Mouse (Mus musculus) urinary bladder, postnatal 10 days (tissue): Measurements from ENCODE around the gene Thada.
"Not testable (repeated sequence)": the region's sequence is repeated elsewhere in the genome, so short reads cannot be mapped to it uniquely, and the experiment has no call there.

Experiments used
- DNase-seq: peaks from one replicate; pipeline ENCODE4 v3.0.0; 2022; ENCODE audit warnings: low spot score

Thada gene

DNA sequence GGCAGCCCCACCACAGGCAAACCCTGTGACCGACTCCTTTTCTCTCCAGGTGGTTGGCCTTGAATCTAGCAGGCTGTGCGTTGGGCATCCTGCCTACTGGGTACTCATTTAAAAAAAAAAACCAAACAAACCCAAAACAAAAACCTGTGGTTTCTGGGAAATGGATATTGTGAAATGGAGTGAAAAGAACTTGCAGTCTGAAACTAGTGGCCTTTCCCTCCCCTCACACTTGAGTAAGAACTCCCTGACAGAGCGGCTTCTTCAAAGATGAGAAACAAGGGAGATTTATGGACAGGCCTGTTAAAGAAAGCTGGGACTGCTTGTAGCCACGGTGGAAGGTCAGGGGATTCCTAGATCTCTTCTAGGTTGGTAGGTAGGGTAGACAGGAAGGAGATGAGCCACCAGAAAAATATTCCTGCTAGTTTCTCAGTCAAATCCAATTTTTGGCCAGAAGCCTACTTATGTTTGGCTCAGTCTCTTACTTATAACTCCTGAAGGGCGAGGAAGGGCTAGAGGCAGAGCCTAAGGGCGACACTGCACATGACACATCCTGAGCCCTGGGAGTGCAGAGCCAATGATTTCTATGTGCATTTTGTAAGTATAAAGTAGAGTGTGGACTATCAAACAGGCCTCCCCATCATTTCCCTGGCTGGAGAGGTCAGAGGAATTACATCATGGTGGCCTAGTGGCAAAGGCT lies 250.6 kb downstream of the Thada start:
- no peak for DNase-seq

DNA sequence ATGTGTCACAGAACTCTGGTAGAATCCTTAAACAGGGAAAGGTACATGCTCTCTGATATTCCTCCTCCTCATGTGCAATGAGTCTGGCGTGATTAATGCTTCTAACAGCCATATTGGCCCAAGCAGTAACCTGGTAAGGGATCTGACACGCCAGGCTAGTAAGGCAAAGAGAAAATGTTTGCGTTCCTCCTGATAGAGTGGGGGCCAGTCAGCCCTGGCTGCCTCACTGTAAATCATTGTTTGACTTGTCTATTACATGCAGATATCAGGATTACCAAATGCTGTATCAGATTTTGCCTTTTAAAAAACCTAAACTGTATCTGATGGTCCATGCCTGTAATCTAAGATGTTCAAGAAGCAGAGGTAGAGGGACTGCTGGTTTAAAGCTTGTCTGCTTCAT lies 252.5 kb downstream of the Thada start:
- DNase-seq, result no peak

DNA sequence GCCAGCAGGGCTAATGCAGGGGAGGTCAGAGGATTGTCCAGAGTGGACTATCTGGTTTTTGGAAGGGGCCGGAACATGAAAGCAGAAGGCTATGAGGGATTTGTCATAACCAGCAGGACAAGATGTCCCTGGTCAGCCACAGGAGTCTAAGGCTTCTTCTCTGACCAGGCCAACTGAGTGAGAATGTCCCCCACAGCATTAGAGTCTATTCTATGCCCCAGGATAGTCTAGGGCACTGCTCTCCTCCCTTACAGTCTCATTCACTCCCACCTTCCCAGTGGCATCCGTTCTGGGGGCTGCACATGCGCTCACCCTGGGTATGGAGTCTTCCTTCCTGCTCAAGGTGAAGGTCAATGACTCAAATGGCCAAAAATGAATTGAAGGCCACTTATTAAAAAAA lies 258.4 kb downstream of the Thada start:
- no peak for DNase-seq

DNA sequence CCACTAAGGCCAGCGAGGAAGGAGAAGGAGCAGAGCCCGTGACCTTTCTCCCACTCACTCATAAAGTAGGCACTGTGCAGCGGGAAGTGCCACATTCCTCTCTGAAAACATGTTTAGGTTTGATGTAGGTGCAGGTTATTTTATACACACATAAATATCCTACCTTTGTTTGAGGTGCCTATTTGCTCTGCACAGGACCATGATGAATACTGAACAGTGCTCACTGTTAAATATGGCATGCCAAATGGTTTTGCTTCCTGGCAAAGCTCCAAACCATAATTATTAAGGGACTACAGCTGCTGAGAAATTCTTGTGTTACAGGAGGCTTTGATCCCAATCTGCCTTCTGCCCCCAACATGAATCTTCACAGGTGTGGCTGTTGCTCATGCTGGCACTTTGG lies 259.8 kb downstream of the Thada start:
- no peak for DNase-seq

DNA sequence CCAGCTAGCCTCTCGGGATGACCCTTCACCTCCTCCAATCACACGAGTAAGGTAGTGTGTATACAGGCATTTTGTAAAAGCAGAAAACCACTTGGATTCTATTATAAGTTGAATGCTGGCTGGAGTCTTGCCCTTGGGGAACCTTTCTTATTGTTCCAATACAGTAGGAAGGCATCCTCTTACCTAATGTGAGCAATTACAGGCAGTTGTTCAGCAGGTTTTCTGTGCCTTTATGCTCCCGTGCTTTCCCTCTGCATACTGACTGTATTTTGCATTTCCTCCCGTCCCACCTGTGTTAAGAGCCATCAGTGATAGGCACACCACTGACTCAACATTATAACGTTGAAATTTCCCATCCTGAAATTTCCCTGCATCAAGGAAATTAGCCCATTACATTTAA lies 261.0 kb downstream of the Thada start:
- DNase-seq, result no peak

DNA sequence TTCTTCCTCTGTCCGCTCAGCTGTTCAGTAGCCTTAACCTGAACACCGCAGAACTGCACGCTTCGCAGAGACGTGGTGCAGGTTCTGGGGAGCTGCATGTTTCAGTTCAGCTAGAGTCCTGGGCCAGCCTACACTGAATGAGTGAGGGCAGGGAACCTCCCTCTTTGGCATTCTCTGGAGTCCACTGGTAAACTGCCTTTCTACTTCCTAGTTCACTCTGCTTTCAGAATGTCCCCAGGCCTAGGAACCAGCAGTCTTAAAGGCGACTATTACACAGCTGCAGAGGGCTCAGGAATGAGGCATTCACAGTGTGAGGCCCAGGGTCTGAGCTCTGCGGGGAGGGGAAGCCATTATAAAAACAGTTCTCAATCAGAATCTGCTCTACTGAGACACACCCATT lies 262.7 kb downstream of the Thada start:
- no peak for DNase-seq

DNA sequence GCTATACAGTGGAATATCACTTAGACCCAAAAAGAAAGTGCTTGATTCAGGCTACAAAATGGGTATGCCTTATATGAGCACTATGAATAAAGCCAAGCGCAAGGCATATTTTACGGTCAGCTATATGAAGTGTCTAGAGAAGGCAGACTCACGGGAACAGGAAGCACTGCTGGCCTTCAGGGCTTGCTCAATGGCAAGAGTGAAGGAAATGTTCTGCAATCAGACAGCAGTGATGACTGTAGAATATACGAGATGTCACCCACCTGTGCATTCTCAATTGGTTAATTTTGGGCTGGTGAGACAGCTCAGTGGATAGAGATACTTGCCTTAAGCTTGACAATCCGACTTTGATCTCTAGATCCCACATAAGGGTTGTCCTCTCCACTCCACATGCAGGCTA lies 264.8 kb downstream of the Thada start:
- DNase-seq, result no peak

DNA sequence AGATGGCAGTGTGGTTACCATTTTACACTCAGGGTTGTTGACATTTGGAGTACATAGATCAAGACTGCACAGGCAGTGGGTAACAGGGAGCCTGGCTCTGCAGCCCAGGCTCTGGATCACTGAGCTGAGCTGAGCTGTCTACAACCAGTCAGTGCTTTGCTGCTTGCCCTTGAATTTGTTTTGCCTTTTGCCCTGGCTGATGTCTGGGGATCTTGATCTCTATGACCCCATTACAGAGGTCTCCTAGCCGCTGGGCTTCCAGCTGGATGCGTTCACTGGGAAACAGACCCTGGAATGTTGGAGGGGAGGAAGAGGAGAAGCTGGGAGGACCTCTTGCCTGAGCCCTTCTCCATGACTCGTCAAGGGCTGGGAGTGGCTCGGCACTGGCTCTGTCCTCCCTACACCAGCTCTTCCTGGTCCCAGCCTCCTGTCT lies 268.1 kb downstream of the Thada start:
- DNase-seq, result no peak

DNA sequence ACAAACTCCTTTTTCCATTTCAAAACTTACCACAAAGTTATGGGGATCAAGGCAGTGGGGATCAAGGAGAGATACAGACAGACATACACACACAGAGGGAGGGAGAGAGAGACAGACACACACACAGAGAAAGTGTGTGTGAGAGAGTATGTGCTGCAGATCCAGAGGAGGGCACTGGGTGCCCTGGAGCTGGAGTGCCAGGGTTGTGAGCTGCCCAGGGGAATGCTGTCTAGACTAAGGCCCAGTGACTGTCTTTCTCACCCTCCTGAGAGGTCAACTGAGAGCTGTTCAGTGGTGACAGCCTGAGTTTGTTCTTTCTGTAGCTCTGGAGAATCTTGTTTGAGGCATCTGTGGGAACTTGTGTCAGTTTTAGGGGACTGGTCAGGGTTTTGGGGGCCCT lies 269.7 kb downstream of the Thada start:
- no peak for DNase-seq

DNA sequence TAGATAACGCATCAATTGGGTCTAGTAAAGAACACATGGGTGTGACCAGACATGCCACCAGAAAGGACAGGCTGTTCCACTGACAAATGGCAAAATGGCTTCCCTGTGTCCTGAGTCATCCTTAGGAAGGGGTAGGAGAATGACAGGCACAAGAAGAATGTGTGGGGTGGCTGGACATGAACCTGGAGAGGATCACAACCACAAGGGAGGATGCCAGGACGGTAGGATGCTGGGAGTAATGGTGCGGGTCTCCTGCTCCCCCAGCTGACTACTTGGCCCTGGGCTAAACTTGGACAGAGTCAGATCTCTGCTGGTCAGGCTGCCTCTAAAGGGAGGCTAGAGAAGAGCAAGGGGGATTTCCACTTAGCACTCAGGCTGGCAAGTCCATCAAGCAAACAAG lies 270.2 kb downstream of the Thada start:
- no peak for DNase-seq

DNA sequence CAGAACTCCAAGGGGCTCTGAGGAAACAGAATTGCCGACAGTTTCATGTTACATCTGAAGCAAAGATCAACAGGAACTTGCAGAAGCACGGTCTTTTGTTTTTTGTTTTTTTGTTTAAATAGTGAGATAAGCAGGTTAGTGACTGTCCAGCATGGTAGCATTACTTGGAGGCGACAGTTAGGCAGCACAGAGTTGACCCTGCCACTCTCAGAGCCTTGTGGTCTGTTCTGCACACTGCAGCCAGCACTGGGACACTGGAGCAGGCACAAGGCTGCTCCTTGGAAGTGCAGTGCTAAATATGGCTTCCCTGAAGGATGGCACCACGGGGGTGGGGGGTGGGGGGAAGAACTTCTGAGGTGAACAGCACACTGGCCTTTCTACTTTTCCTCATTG lies 271.0 kb downstream of the Thada start:
- DNase-seq, result no peak

DNA sequence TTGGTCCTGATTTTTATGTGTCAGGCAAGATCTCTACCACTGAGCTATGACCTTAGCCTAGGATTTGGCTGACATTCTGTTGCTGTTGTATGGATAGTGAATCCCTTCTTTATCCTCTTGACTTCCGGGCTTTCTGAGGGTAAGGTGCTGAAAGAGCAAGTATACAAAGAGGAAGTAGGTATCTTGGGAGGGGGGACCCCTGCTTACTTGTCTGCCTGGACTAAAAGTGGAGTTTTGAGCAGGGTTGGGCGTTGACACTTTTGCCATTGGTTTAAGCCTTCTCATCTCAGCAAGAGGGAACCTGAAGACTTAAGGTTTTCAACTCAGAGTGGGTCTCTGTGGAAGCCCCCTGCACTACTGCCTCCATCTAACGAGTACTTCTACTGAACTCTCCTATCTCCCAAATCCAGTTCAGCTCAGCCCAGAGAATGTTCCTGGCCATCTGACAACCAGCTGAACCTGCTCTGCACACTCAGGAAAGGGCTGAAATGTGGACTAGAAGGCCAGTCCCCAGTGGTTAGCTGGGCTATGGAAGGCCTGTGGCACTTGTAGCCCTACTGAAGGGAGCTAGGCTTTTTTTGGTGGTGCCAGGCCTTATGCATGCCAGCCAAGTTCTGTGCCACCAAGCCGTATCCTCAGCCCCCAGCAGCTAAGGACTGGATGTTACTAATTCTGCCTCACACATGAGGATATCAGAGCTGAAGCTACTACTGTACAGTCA lies 271.6 kb downstream of the Thada start:
- no peak for DNase-seq

DNA sequence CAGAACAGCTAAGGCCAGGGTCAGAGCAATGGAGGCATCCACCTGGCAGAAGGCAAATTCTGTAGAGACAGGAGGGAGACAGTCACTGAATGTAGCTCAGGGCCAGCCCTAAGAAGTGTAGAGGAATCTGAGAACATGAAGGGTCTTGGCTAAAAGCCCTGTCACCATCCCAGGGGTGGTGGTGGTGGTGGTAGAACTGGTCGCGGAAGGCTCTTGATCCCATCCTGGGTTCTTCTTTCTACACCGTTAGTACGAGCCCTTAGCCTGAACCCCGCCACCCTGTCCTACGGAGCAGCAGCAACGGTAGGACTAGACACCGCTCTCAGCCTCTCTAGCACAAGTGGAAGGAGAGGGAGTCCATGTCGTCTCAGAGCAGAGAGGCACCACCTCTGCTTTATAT lies 272.6 kb downstream of the Thada start:
- DNase-seq, result no peak

DNA sequence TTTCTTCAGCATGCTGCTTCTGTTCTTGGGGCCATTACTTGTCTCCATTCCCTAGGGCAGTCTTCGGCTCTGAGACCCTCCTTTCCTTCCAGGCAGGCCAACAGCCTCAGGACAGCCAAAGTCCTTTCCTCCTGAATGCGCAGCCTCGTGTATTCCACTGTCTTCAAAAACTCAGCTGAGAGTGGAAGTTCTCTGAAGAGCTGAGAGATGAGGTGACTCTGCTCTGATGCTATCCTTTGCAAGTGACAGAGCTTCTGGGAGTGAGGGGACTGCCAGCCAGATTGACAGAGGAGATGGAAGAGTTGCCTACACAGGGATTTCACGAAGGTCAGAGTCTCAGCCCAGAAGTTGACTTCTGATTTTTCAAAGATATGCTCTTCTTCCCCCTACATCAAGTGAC lies 274.1 kb downstream of the Thada start:
- no peak for DNase-seq

DNA sequence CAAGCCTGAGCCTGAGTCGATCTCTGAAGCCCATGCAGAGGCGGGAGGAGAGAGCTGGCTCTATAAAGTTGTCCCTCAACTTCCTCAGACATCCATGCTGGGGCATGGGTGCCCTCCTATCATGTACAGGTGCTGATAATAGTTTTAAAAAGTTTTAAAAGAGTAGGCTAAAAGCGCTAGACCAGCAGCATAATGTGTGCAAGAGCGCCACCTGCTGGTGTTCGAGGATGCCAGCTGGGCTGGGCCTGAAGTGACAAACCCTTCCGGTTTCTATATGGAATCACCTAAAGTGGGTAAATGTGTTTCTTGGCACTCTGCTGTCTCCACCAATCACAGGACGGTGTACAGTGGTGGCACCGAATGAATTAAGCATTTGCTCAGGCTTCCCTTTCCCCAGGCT lies 275.1 kb downstream of the Thada start:
- peak; percentile 70 for DNase-seq

DNA sequence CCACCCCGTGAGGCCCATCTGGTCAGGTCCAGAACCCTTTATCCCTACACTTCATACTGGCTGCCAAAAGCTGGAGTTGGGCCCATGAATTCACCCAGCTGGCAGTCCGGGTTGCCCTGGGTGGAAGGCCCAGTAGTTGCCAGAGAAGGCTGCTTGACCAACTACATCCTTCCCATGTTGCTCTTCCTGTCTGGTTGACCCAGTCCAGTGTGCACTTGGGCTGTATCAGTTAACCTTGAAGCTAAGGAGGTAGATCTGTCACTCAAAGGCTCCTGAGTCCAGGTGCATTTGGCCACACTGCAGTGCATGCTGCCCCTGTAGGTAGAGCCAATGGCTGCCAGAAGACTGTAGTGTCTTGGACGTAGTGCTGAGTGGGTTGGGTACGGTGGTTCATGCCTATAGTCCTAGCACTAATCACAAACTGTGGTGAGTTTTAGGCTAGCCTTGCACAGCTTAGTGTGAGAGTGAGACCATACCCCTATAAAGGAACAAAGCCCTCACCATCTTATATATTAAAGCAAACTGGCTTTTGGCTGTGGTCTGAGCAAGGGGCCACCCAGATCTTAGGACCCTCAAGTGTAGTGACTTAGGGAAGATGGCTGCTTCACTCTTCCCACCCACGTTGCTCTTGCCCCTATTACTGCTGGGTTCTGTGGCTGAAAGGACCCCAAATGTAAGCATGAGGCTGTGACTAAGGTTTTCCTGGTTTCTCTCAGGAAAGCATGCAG lies 276.7 kb downstream of the Thada start:
- DNase-seq, result no peak

DNA sequence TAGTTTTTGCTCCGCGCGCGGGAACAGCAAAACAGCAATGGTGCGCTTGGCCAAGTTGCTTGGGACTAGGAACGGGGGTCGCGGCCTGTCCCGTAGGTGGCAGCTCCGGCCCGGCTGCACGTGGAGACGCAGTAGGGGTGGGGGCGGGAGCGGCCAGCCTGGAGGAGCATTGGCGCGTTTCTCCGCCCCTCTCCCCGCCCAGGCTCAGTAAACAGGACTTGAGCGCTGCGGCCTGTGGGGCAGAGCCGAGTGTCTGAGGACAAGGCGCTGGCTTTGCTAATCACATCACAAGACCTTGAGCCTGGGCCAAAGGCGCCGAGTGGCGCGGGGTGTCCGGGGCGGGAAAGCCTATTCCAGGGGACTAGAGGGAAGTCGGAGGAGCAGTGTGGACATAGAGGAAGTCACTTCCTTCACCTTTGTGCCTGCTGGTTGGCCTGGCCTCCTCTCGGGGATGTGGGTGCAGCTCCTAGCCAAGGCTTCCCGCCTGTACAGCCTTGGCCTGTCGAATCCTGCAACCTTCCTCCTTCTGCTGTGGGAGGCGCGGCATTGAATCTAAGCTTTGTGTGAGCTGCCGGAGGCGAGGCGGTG lies 277.5 kb downstream of the Thada start:
- DNase-seq, result peak; percentile 72

DNA sequence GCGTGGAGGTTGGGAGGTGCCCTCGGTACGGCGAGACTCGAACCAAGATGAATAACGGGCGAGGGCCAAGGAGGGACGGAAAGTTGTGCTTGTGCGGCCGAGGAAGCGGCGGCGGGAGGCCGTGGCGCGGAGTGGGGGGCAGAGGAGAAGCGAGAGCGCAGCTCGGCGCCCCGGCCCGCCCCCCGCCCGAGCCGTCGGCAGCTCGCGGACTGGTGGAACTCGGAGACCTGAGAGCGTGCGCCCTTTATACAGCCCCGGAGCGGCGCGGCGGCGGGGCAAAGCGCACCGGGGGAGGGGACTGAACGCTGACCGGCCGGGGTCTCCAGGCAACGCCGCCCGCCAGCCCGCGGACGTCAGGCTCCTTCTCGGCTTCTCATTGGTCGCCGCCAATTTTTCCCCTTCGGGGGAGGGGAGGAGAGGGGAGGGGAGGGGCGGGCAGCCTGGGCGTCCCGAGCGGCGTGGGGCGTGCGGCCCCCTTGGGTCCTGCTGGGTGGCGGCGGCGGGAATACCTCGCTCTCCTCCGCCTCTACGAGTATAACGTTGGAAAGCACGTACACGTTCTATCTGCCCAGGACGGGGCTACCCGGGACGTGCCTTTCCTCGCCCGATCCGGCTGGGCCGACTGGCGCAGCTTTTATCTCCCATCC lies 278.2 kb downstream of the Thada start, which contains the start of gene Zfp36l2:
Gene Zfp36l2 (minus strand): TSS at position 221 of the 647 bp plus-strand sequence.
- DNase-seq, result peak; percentile 93

DNA sequence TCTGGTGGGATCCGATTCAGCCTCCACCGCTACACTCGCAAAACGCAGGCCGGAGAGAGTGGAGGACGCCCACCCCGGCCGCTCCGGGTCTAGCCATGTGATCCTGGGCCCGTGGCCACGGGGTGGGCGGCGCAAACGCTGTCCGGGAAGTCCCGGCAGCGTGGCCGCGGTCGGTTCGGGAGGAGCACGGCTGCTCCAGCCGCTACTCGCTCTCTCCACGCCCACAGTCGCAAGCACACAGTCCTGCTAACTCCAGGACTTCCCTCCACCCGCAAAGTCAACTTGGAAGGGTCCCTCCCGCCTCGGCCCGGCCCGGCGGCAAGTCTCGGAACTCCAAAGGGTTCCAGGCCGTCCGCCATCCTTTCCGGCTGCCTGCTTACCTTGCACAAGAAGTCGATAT lies 278.7 kb downstream of the Thada start:
- DNase-seq, result not testable (repeated sequence)

DNA sequence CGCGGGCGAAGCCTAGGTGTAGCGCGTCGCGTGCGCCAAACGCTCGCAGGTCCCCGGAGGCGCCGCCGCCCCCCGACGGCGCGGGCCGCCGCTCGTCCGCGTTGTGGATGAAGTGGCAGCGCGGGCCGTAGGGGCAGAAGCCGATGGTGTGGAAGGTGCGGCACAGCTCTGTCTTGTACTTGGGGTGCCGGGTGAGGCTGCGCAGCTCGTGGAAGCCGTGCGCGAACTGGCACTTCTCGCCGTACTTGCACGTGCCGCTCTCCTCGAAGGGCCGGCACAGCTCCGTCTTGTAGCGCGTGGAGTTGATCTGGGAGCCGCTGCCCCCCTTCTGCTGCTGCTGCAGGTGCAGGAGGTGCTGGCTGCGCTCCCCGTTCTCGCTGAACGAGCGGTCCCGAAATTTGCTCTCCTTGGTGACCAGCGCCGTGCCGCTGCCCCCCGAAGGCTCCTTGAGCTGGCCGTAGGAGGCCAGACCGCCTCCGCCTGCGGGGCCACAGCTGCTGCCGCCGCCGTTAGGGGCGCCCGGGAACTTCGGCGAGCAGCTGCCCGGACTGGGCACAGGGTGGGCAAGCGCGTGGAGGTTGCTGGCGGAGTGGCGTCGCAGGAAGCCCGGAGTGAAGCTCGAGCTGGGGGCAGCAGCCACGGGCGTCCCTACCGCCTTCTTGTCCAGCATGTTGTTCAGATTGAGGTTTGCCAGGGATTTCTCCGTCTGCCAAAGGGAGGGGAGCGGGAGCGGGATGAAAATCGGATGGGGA lies 279.4 kb downstream of the Thada start:
- DNase-seq, result no peak
